Mouse (Mus musculus): ENCODE measurements around the gene Rspry1.
A peak's percentile ranks its signal among the peaks of the same experiment; 100 is the strongest.

Gene Rspry1

GRCm38 (mm10) chr8:94695341-94695993 lies 93.7 kb downstream of the Rspry1 start:
- DNase-seq = peak; percentile 78

- DNase-seq = peak; percentile 57
Observed at GRCm38 (mm10) chr8:94695994-94696384, 94.3 kb downstream of the Rspry1 start, which contains the start of gene Pllp. TSS of gene Pllp (minus strand) at chr8:94696278.

GRCm38 (mm10) chr8:94696566-94696965 lies 94.8 kb downstream of the Rspry1 start:
- DNase-seq = no peak

DNA sequence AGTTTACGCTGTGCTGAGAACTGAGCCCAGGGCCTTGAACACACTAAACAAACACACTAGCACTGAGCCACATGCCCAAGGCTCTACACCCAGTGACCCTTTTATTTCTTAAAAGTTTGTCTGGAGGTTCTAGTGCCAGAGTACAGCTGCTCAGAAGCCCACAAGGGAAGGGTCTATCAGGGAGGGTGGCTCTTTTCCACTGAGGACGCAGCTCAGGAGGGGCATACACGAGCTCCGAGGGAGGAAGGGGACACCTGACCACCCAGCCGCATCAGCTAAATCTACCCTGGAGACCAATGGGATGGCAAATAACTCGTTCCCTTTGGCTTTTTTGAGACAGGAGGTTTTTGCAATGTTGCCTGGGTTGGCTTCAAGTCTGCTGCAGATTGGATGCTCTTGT lies 96.2 kb downstream of the Rspry1 start:
- no peak for DNase-seq

GRCm38 (mm10) chr8:94699366-94699765 lies 97.6 kb downstream of the Rspry1 start:
- DNase-seq = no peak

DNA sequence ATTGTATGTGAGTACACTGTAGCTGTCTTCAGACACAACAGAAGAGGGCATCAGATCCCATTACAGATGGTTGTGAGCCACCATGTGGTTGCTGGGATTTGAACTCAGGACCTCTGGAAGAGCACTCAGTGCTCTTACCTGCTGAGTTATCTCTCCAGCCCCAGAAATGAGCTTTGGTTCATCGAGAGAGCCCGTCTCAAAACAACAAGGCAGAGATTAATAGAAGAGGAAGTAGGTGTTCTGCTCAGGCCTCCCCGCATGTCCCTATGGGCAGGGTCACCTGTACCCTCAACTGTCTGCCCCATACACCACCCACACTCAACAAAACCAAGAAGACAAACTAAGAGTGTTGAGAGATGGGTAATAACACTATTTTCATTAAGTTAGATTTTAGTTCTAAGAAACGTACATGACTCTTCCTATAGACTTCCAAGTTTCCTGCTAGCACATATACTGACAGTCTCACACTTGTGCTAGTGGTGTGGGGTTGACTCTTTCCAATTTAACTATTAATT lies 98.7 kb downstream of the Rspry1 start:
- DNase-seq = no peak

- DNase-seq = no peak
Observed at GRCm38 (mm10) chr8:94702156-94702555, 100.4 kb downstream of the Rspry1 start.

DNA sequence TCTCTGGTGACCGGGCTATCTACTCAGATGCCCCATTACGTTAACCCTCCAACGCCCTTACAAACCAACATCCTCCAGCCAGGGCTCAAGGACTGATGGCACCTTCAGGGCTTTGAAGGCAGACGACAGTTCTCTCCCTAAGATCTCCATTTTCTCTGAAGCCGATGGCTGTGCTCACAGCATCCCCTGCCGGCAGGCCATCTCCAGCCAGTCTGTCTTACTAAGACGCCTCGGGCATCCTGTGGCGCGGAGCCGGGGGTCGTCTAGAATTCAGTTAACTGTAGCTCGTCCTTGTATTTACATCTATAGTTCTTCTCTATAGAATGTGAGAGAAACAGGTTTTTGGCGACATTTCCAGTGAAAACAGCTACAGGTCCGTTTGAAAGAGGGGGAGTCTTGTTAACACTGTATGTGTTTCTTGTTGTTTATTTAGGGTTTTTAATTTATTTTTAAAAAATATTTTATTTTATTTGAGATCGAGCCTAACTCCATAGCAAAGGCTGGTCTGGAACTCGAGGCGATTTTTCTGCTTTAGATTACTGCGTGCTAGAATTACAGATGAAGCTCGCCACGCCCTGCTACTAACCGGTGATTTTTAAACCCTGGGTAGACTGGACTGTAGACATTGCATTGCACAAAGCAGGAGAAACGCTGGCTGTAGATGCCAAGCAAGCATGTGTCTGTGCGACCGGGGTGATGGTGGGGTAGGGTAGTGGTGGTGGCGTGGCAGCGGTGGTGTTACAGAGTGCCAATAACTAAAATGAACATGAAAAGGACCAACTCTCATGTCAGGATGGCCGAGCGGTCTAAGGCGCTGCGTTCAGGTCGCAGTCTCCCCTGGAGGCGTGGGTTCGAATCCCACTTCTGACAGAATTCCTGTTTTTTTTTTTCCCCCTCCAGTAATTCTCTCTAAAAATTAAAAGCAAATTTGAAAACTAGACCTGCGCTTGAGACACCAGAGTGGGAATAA lies 101.4 kb downstream of the Rspry1 start:
- peak; percentile 82 for DNase-seq

- peak; percentile 93 for DNase-seq
Observed at GRCm38 (mm10) chr8:94703972-94704668, 102.4 kb downstream of the Rspry1 start.

DNA sequence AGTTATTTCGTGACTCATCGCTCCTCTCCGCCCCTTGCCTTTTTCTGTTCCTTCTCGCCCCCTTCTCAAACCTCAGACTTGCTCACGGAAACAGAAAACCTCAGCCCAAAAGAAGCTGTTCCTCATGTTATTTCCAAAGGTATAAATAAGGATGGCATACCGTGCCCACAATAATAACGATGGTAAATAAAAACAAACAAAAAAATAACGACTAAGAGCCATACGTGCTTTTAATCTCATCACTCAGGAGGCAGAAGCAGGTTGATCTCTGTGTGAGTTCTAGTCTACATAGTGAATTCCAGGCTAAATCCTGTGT lies 102.9 kb downstream of the Rspry1 start:
- no peak for DNase-seq

- DNase-seq = no peak
Observed at GRCm38 (mm10) chr8:94705581-94706245, 104.0 kb downstream of the Rspry1 start.

DNA sequence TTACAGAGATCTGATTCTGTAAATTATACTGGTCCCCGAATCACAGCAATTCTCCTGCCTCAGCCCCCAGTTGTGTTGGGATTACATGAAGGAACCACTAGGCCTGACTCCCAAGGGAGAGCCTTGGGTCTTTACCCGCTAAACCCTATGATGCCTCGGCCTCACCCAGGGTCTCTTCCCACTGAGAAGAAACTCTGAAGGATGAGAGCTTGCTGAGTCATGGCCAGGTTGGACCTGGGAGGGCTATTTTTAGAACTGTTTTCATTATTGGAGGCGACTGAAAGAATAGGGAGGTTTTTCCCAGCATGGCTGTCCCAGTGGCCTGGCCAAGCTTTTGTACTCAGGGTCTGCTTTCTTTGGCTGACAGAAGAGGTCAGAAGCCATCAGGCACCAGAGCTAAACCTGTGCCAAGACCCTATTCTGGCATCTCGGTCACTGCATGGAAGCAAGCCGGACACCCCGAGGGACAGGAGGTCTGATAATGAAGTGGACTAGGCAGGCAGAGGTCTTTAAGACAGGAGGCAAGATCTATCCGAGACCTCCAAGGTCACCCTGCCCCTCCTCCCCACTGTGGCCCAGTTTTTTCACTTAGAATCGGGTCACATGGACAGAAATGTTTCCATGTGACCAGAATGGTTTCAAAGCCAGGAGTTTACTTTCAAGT lies 105.1 kb downstream of the Rspry1 start:
- peak; percentile 73 for DNase-seq

All from kidney, adult 11 months (tissue).